Mouse (Mus musculus): ENCODE data around the gene Timp3.

Timp3 gene

DNA sequence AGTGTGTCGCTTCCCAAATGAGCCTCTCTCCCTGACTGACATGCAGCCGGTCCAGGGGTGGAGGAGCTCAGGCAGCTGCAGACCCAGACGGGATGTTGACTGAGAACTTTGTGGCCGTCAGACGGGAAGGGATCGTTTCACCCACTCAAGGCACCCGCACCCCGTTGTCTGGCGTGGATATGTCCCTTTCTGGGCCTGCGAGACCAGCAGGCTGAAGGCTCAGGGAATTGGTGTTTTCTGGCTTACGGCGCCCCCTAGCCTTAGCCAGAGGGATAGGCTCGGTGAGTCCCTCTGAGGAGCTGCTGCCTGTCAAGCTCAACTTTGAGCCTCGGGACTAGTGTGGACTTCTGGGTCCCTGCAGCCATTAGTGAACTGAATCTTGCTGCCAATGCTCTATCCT lies 4.1 kb upstream of the Timp3 start:
- in situ Hi-C loops (cut with MboI; ENCODE audit: low sequenced_read_pairs): no loop called here

DNA sequence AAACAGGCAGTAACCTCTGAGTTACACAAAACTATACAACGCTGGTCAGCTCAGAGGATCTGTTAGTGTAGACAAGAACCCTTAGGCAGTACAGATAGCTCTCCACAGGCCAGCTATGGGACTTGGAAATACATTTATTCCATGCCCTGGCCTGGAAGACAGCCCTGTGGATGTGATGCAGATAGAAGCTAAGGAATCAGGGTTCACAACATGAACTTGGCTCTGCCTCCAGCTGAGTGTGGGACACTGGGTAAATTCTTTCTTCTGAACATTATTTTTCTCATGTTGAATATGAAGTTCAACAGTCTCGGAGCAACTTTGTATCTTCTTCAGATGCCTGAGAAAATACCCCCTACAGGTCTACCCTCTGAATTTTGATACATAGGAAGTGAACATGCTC lies 2.9 kb upstream of the Timp3 start:
- in situ Hi-C loops (cut with MboI; ENCODE audit: low sequenced_read_pairs): no loop called here

DNA sequence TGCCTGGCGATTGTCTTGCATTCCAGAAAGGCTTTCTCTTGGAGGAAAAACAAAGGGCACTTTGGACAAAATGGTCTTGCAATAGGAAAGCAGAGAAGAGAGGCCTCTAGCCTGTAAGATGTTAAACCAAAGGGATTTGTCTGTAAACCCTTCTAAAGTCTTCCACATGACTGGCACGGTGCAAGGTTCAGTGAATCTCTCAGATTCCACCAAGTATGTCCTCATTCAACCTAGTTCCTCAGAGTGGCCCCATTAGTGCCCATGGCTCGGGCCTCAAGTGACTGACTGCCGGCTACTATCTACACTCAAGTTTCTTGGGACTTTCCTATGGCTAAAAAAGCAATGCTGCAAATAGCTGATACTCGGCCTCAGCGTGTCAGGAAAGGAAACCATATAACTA lies 1.8 kb upstream of the Timp3 start:
- in situ Hi-C loops (cut with MboI; ENCODE audit: low sequenced_read_pairs): no loop called here

DNA sequence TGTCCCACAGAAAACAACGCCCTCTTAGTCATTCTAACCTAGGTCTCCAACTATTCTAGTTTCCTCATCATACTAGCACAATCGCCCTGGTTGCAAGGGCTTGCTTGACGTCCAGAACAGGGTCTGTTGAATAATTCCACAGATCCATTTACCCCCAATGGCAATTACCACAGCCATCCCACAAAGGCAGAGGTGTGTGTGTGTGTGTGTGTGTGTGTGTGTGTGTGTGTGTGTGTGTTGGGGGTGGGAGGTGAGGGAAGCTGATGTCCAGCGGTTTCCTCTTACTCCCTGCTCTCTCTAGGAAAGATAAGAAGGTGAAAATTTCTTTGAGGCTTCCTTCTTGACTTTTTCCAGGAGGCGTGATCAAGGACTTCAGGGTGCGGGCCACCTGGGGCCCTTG lies 377 bp upstream of the Timp3 start:
- in situ Hi-C loops (cut with MboI; ENCODE audit: low sequenced_read_pairs): no loop called here

DNA sequence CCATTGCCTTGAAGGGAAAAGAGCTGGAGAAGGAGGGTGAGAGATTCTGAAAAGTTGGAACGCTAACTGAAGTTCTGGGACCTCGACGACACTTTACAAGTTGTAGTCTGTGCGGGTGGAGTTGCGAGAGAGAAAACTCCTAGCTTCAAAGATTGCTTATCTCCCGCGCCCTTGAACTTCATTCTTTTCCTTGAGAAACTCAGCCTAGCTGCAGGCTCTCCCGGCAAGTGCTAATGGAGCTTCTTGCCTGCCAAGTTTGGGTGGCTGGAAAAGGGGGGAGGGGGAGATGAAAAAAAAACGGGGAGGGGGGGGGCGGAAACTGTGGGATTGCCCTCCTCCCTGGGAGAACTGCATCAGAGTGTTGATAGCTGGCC lies 932 bp downstream of the Timp3 start:
- in situ Hi-C loops (cut with MboI; ENCODE audit: low sequenced_read_pairs): no loop called here

DNA sequence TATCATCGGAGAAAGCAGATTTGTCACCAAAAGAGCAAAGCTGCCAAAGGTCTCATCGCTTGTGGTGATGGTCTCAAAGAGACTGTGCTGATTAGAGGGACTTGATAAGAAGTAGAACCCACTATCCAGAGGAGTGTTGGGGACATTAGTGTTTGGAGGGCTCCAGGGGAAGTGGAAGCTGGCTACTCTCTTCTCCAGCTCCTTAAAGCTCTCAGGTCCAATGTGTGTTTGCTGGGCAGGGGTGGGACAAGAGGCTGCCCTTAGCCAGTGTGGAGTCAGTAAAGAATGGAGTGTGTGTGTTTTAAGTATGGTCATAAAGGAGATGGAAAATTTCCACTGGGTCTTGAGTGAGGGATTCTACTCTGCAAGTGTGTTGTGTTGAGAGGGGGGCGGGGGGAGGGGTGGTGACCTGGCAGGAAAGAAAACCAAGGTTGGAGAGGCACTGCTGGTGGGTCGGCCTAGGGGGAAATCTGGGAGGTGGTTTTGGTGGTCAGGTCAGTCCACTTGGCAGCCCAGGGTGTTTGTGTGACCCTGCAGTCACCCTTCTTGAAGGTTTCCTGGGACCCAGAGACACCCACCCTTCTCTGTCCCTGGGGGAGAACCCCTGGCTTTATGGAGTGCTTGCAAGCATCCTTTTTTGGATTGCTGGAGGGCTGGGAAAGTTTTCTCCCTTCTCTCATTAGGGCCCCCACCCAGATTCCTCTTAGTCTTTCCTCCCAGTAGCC lies 1.6 kb downstream of the Timp3 start:
- in situ Hi-C loops (cut with MboI; ENCODE audit: low sequenced_read_pairs): no loop called here

DNA sequence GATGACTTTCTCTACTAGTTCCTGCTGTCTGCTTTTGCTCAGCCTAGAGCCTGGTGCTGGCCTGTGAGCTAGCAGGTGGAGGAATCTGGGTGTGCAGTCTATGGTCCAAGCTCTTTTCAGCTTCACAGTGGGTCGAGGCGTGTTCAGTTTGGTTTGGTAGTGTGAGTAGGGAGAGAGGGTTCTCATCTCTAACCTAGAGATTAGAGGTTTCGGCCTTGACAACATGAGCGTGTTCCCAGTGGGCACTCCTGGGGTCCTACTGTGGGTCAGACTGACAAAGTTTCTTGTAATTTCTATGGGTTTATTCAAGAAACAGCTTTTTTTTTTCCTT lies 2.1 kb downstream of the Timp3 start:
- in situ Hi-C loops (cut with MboI; ENCODE audit: low sequenced_read_pairs): no loop called here

DNA sequence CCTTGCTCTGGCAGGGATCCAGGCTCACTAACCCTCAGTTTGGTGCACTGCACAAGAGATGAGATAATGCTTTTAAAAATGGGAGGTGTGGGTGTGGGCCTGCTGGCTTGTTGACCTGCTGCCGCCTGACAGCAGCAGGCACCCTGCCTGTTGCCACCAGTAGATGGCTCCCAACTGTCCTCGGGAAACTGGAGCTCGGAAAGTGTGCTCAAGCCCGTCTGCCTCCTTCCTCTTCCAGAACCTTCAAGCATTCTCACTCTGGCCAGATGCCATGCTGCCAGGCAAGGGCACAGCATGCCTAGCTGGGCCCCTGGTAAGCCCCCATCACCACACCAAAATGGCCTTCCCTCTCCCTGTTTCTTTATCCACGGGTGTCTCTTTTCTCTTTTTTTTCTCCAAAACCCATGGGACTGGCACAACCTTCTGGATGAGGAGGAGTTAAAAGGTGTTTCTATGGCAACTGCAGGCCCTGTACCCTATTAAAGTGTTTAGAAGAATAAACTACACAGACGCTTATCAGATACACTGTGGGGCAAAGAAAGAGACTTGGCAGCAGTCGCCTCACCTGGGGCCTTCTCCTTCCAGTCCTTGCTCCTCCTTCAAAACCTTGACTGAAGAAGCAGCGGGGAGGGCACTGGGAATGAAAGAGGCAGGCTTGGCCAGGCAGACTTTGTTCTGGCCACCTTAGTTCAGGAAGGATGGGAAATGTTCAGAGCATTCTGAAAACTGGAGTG lies 2.8 kb downstream of the Timp3 start:
- in situ Hi-C loops (cut with MboI; ENCODE audit: low sequenced_read_pairs): no loop called here

DNA sequence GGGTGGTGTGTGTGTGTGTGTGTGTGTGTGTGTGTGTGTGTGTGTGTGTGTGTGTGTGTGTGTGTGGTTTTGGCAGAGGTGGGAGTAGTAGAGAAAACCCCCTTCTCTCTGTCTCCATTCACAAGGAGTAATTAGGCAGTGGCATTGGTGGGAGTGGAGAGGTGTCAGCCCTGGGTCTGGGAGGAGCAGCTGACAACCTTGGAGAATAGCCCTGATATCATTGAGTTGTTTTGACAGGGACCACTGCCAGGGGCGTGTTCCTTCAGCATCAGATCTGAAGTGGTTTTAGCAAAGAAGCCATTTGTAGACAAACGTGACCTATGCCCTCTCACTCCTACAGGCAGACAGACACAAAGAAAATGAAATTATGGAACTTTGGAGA lies 3.3 kb downstream of the Timp3 start:
- in situ Hi-C loops (cut with MboI; ENCODE audit: low sequenced_read_pairs): no loop called here

DNA sequence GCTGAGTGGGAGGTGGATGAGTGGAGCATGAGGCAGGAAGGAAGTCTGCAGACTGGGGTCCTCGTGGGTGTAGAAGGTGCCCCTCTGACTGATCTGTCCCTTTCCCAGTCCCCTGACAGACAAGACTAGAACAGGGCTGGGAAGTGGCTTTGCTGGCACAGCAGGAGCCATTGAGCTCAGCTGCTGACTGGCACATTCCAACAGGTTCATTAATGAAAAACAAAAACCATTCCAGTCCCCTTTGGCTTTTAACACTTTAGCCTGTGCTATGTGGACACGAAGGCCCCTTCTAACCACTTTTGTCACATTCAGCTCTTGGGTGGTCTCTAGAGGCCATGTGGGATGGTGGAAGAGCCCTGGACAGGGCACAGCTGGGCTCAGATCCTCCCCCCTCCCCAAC lies 4.4 kb downstream of the Timp3 start:
- in situ Hi-C loops (cut with MboI; ENCODE audit: low sequenced_read_pairs): no loop called here

DNA sequence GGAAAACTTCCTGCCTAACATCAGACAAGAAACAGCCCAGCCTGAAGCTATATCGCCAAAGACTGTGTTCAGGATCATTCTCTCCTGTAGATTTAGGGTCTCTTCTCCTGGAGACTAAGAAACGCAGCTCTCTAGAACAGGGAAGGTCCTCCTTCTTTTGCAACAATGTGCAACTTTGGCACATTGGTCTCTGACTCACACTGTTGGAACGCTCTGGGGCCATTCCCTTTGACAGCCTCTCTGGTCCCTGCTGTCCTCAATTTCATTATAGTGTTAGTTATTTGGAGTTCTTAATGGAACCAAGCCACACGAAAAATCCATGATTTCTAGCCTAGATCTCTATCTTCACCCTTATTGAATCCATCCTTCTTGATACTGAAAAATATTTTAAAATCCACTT lies 7.1 kb downstream of the Timp3 start:
- in situ Hi-C loops (cut with MboI; ENCODE audit: low sequenced_read_pairs): no loop called here

DNA sequence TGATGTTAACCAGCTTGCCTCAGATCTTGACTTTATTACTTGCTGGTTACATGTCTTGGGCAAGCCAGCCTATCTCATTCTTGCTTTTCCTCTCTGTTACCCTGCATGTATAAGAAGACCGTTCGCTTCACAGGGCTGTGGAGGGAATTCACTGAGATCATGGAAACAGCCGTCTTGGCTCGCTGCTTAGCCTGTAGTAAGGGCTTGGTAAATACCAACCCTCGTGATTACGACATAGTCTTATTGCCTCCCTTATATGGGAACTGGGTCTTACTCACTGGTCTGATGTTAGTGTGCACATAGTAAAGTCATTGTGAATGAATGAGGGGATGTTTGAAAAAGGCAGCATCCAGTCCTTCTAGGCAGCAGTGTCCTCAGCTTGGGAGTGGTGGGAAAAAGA lies 10.4 kb downstream of the Timp3 start:
- in situ Hi-C loops (cut with MboI; ENCODE audit: low sequenced_read_pairs): no loop called here

DNA sequence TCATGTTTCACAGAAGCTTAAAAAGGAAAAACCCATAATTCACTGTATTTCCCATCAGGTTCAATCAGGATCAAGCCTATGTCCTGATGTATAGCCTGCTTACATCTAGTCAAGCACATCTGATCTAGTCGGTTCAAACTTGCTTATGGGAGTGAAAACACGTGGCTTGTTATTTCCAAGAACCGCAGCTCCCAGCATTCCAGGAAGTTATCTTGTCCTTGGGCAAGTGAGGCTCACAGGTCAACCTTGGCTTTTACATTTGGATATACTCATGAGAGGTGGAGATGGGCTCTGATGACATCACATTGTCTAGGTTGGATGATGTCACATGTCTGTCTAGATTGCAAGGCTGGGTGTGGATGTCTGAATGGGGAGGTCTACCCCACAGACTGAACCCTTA lies 12.8 kb downstream of the Timp3 start:
- in situ Hi-C loops (cut with MboI; ENCODE audit: low sequenced_read_pairs): no loop called here

DNA sequence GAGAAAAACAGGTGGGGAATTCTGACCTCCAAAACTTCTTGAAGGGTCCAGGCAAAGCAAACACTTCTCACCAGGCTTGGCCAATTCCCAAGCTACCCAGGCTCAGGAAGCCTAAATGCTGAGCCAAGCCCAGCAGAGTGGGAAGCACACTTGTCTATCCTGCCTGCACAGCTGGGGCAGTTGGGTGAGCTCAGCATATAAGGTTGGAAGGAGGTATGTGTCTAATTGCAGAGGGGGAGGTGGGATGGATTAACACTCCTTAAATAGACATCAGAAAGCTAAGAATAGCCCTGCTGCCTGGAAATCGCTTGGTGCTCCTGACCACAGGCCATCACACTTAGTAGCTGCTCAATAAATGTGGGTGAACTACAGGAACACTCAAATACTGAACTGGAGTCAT lies 13.3 kb downstream of the Timp3 start:
- in situ Hi-C loops (cut with MboI; ENCODE audit: low sequenced_read_pairs): no loop called here

DNA sequence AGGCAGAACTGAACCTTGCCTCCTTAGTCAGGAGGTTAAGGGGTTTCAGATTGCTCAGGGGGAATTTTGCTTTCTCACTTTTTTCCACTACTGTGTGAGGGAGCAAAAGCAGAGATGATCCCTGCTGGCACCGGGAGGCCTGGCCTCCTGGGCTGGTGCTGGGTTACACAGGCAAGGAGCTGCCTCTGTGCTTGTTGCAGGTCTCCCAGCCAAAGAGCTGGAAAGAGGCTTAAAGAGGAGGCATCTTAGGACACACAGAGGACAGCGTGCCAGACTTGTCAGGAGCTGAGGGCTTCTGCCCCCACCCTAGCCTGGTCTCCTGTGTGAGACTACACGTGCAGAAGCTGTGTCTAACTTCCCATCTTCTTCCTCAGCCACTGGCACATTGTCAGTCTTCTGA lies 15.3 kb downstream of the Timp3 start:
- in situ Hi-C loops (cut with MboI; ENCODE audit: low sequenced_read_pairs): no loop called here

DNA sequence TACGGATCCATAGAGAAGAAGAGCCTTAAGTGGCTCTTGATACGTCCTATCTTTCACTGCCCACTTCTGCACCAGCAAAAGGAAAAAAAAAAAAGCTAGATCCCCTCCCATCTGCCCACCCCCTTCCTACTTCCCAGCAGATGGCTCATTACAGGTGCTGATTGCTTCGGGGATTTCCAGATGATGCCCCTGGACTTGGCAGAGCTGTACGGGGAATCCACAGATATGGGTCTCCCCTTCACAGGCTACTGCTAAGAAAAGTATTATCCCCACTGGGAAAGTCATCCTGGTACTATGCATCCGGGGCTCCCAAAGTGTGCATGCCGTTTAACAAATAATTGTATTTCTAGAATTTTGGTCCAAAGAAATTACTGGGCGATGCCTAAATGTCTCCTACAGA lies 17.5 kb downstream of the Timp3 start:
- in situ Hi-C loops (cut with MboI; ENCODE audit: low sequenced_read_pairs): no loop called here

DNA sequence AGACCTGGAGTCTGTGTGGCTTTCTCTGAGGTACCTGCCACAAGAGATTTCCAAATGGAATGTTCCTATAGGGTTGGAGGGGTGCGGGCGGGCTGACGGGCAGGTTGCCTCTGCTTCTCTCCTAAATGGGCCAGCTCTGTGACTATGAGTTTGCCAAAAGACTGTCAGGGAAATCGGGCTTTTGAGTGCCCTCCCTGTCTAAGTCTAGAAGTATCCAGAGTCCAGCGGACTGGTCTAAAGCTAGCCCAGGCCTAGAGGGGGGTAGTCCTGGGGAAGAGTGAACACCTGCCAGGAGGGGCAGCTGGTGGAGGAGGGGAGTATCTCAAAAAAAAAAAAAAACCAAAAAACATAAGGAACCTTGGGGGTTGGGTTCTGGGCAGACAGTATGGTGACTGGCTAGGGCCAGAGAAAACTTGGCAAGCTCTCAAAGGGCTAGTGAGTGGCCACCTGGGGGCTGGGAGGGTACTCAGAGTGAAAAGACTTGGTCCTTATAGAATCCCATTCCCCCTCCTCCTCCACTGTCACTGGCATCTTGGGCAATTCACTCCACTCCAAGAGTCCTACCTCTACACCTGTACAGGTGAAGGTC lies 18.5 kb downstream of the Timp3 start:
- in situ Hi-C loops (cut with MboI; ENCODE audit: low sequenced_read_pairs): no loop called here

DNA sequence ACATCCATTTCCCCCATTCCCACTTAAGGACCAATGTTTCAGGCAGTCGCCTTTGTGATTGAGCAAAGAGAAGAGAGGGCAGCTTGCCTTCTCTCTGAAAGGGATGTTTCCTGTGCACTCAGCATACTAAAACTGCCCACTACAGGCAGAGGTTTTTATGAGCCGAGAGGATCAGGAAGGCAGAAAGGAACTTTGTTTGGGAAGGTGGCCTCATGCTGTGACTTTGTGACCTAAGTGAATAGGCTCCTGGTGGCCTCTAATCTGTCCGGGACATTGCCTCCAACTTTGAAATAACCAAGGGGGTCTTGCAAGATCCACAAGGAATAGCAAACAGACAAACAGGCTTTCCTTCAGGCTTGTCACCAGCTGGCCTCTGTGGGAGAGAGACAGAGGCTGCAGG lies 19.4 kb downstream of the Timp3 start:
- in situ Hi-C loops (cut with MboI; ENCODE audit: low sequenced_read_pairs): no loop called here

DNA sequence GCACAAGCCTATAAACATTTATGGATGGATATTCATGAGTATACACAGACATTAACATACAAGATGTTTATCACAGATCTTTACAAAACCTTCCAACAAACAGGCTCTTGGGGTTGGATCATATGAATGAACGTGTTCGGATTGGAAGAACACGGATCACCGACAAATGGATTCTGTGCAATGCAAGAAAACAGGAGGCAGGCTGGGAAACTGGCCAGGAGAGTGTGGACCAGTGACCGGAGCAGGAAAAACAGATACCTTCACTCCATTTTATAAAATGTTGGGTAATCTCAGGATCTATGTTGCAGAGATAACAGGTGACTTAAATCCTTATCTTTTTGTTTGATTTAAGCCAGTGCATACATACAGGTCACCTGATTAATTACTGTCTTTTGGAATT lies 20.0 kb downstream of the Timp3 start:
- in situ Hi-C loops (cut with MboI; ENCODE audit: low sequenced_read_pairs): no loop called here

DNA sequence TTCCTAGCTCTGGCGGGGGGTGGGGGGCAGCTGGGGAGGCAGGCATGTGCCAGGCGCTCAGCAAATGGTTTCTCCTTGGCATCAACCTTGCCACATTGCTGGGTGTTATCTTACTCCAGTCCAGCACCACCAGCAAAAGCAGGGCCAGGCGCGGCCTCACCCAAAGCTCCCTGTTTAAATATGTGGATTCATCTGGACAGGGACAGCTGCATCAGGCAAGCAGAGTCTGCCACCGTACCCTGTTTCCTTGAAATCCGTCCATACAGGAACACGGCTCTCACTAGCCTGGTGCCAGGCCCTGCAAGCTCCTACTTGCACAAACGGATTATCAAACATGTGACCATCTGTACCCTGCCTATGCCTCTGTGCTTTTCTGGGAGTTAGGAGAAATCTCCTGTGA lies 21.0 kb downstream of the Timp3 start:
- in situ Hi-C loops (cut with MboI; ENCODE audit: low sequenced_read_pairs): no loop called here

DNA sequence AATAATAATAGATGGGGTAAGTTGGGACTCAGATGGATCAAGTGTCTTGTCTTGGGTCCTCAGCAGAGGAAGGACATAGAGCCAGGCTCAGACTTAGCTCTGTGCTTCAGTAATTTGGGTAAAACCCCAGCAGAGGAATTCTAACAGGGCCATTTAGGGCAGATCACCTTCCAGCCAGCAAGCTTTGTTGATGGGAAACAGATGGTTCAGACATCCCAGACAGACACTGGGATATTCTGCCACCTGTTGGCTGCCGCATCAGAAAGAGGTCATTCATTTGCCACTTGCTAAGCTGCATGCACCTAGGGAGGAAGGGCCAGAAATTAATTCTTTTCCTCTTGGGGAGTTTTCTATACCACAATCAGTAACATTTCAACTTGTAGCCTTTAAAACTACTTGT lies 21.8 kb downstream of the Timp3 start:
- in situ Hi-C loops (cut with MboI; ENCODE audit: low sequenced_read_pairs): no loop called here

DNA sequence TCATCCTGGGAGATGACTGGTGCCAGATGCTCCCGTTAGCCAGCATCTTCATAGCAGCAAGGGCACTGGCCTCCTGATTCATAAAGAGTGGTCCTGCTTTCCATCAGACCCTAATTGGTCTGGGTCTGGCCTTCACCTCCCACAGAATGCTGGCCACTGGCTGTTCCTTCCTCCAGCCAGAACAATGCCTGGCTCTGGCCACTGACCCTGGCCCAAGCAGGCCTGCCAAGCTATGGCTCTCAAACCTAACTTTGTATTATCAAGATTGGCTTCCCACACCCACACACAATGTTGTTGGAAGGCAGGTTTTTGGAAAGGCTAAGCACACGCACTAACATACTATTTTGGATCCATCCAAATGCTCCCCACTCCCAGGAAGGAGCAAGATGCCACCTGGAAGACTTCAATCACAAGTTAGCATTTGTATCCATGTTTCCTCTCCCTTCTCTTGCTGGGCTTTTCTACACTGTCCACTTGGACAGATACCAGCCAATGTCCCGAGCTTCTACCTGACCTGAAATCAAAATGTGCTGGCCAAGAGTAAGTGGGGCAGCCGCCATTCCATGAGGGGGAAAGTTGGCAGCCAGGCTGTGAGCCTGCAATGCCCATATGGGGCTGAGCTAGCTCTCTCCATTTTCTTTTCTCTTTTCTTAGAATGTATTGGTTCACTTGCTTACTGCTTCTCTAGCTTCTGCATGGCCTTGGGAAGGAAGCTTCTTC lies 23.3 kb downstream of the Timp3 start:
- in situ Hi-C loops (cut with MboI; ENCODE audit: low sequenced_read_pairs): no loop called here

All from CH12F3 (cell line).